Mouse (Mus musculus) T-helper 17 cell (primary cell): ENCODE results near the gene Sept5.

ENCODE experiments used
- in situ Hi-C, 2 experiments: fragments of 300-600 bp; cut with MboI, MseI; formaldehyde crosslinking; loops; 1 replicate in 1 of 2; 2 replicates in 1 of 2; pipeline ENCODE4 v1.15.1; 2025; ENCODE audit warnings: high pct_unique_total_duplicates in 2 of 2

Sept5 gene

GRCm38 (mm10) chr16:18617370-18618065 lies 12.2 kb downstream of the Sept5 start:
- in situ Hi-C loops, result no loop called here

GRCm38 (mm10) chr16:18613301-18613700 lies 16.5 kb downstream of the Sept5 start:
- in situ Hi-C loops, result no loop called here

GRCm38 (mm10) chr16:18611752-18612151 lies 18.0 kb downstream of the Sept5 start:
- in situ Hi-C loops, result no loop called here

- in situ Hi-C loops, result no loop called here
Measured at GRCm38 (mm10) chr16:18609099-18609498, 20.7 kb downstream of the Sept5 start.

GRCm38 (mm10) chr16:18608226-18608625 lies 21.5 kb downstream of the Sept5 start:
- in situ Hi-C loops, result no loop called here

GRCm38 (mm10) chr16:18605705-18606104 lies 24.0 kb downstream of the Sept5 start:
- in situ Hi-C loops, result no loop called here

- in situ Hi-C loops, result no loop called here
Measured at GRCm38 (mm10) chr16:18604267-18604701, 25.5 kb downstream of the Sept5 start.

- in situ Hi-C loops, result no loop called here
Measured at GRCm38 (mm10) chr16:18601447-18601846, 28.3 kb downstream of the Sept5 start.

GRCm38 (mm10) chr16:18598006-18598405 lies 31.7 kb downstream of the Sept5 start:
- in situ Hi-C loops, result no loop called here

GRCm38 (mm10) chr16:18596255-18596654 lies 33.5 kb downstream of the Sept5 start:
- in situ Hi-C loops, result no loop called here

GRCm38 (mm10) chr16:18593930-18594329 lies 35.8 kb downstream of the Sept5 start:
- in situ Hi-C loops, result no loop called here

GRCm38 (mm10) chr16:18591047-18592018 lies 38.4 kb downstream of the Sept5 start:
- in situ Hi-C loops, result no loop called here

GRCm38 (mm10) chr16:18589804-18590790 lies 39.7 kb downstream of the Sept5 start, which contains the start of gene Tbx1:
Gene Tbx1, minus strand, starts transcription at chr16:18590671.
- in situ Hi-C loops, result no loop called here

- in situ Hi-C loops, result no loop called here
Measured at GRCm38 (mm10) chr16:18589080-18589621, 40.6 kb downstream of the Sept5 start.

- in situ Hi-C loops, result no loop called here
Measured at GRCm38 (mm10) chr16:18588738-18589055, 41.1 kb downstream of the Sept5 start.

- in situ Hi-C loops, result no loop called here
Measured at GRCm38 (mm10) chr16:18587847-18588737, 41.7 kb downstream of the Sept5 start.

GRCm38 (mm10) chr16:18586906-18587546 lies 42.7 kb downstream of the Sept5 start:
- in situ Hi-C loops, result no loop called here

GRCm38 (mm10) chr16:18586076-18586905 lies 43.5 kb downstream of the Sept5 start:
- in situ Hi-C loops, result no loop called here

- in situ Hi-C loops, result no loop called here
Measured at GRCm38 (mm10) chr16:18585676-18586075, 44.1 kb downstream of the Sept5 start.
